Mouse (Mus musculus) heart, embryonic 15.5 days (tissue): ENCODE data around the gene Olfr243. TPM values are rescaled to one million over a fixed set of nuclear protein-coding genes. Genes with fewer than 3 reads are reported as not detected.
"Not testable (repeated sequence)": the region's sequence is repeated elsewhere in the genome, so short reads cannot be mapped to it uniquely, and the experiment has no call there.

Experiments used
- ATAC-seq: fragments of 200-750 bp; cut with Nextera tagmentation; replicated peaks from 2 replicates; pipeline ENCODE4 v1.8.0; 2017; ENCODE audit warnings: low read depth, moderate TSS enrichment; ENCODE audit not compliant: insufficient number of reproducible peaks, insufficient read depth, low FRiP score
- H3K27ac ChIP-seq: fragments of 300-500 bp; sonication (generic); 2 replicates; pipeline ENCODE4 v1.5.1; 2015; ENCODE audit warnings: mild to moderate bottlenecking, inconsistent platforms
- H3K27me3 ChIP-seq: fragments of 300-500 bp; sonication (generic); 2 replicates; pipeline ENCODE4 v1.6.1; 2015; ENCODE audit warnings: inconsistent platforms
- H3K36me3 ChIP-seq: fragments of 300-500 bp; sonication (generic); 2 replicates; pipeline ENCODE4 v1.6.1; 2015; ENCODE audit warnings: mild to moderate bottlenecking, inconsistent platforms
- H3K4me1 ChIP-seq: fragments of 300-500 bp; sonication (generic); replicated peaks from 2 replicates; pipeline ENCODE4 v1.6.1; 2015; ENCODE audit warnings: inconsistent platforms
- H3K4me2 ChIP-seq: fragments of 300-500 bp; sonication (generic); 2 replicates; pipeline ENCODE4 v1.6.1; 2015; ENCODE audit warnings: inconsistent platforms, mild to moderate bottlenecking, moderate library complexity
- H3K4me3 ChIP-seq: fragments of 300-500 bp; sonication (generic); 2 replicates; pipeline ENCODE4 v1.5.1; 2015; ENCODE audit warnings: mild to moderate bottlenecking, inconsistent platforms
- H3K9ac ChIP-seq: fragments of 300-500 bp; sonication (generic); 2 replicates; pipeline ENCODE4 v1.6.1; 2015; ENCODE audit warnings: mild to moderate bottlenecking, inconsistent platforms
- H3K9me3 ChIP-seq: fragments of 300-500 bp; sonication (generic); replicated peaks from 2 replicates; pipeline ENCODE4 v1.6.1; 2016; ENCODE audit warnings: inconsistent platforms
- WGBS: fragments of 180-500 bp; shearing (Covaris S2); methylation state at CpG from one replicate; pipeline ENCODE4 v1.1.7; 2015; ENCODE audit warnings: mixed read lengths; 5-methylcytosine and 5-hydroxymethylcytosine counted together
- polyA plus RNA-seq: library from polyadenylated mRNA; unstranded; fragments of >200 nt; fragmentation: Nextera tagmentation; extraction: Ambion mirVana; gene quantifications from 2 replicates; pipeline ENCODE4 v1.2.1, GENCODE M21; 2015

The Olfr243 gene
- polyA plus RNA-seq = not detected in 2 replicates

DNA sequence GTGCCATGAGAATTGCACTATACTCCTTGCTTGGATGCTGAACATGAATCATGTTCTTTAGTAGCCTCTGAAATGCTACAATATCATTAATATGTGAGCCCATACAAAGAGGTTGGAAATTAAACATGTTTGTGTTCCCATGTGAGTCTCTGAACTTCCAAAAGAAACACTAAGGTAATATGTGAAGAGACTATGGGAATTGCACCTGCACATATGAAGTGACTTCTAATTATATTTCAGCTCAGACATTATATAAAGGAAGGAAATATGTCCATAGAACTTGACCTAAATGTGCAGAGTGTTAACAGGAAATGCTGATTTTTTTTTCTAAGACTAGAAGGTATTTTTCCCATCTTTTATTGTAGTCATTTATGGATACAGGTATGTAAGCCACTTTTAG, at the start of gene Olfr243:
Gene Olfr243, plus strand, starts transcription at position 301 of the 400 bp plus-strand sequence.
- Histone ChIP-seq H3K27ac (no peak within 1 kb of the TSS), H3K9me3 (no peaks in the 10 kb centered on the region), H3K4me3 (no peak within 1 kb of the TSS), H3K27me3 (no peaks in the 10 kb centered on the region), H3K36me3 (no peaks in the 10 kb centered on the region), H3K9ac (no peak within 1 kb of the TSS), H3K4me2 (no peak within 1 kb of the TSS), H3K4me1 (no peaks in the 10 kb centered on the region)
- no peak for ATAC-seq

DNA sequence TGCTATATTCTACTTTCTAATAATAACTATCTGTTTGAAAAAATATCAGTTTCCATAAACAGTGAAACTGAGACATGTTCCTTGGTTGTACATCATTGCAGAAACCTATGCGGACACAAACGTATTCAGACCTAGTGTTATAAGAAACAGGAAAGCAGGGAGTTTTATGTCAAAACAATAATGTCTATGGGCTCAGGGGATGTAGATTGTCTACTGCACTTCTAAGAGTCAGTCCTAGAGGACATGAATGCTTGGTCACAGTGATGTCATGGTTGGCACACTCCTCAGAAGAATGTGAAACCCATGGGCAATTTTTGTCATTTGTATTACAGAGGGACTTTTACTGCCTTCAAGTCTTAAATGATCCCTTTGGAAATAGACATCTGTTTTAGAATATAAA, 43.4 kb upstream of the Olfr243 start, which contains the start of gene Olfr624:
Gene Olfr624, minus strand, starts transcription at position 101 of the 400 bp plus-strand sequence.
- WGBS = 91% methylated on average over 2 of the region's 2 CpGs
- Histone ChIP-seq H3K9ac (no peak within 1 kb of the TSS), H3K27me3 (no peaks in the 10 kb centered on the region), H3K9me3 (no peaks in the 10 kb centered on the region), H3K36me3 (no peaks in the 10 kb centered on the region), H3K4me3 (no peak within 1 kb of the TSS), H3K4me2 (no peak within 1 kb of the TSS), H3K27ac (no peak within 1 kb of the TSS), H3K4me1 (no peaks in the 10 kb centered on the region)
- no peak for ATAC-seq

DNA sequence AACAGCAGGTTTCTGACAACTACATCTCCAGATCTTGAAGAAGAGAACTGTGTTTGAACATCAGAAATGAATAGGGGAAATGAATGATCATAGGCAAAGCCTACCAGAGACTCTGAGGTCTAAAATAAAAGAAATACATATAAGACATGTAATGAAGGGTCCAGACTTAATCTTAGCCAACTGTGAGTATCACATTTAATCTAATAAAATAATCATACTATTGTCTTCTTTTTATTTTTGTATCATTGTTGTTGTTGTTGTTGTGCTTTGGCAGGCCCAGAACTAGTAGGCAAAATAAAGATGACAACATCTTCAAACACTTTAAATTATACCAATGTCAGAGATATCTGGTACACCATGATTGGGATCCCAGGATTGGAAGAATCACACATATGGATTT, 32.1 kb upstream of the Olfr243 start, which contains the start of gene Olfr625-ps1:
Gene Olfr625-ps1, plus strand, starts transcription at position 301 of the 400 bp plus-strand sequence.
- Histone ChIP-seq H3K4me2 (no peak within 1 kb of the TSS), H3K4me1 (no peaks in the 10 kb centered on the region), H3K9me3 (no peaks in the 10 kb centered on the region), H3K27me3 (no peaks in the 10 kb centered on the region), H3K4me3 (no peak within 1 kb of the TSS), H3K9ac (no peak within 1 kb of the TSS), H3K36me3 (no peaks in the 10 kb centered on the region), H3K27ac (no peak within 1 kb of the TSS)
- ATAC-seq = no peak

DNA sequence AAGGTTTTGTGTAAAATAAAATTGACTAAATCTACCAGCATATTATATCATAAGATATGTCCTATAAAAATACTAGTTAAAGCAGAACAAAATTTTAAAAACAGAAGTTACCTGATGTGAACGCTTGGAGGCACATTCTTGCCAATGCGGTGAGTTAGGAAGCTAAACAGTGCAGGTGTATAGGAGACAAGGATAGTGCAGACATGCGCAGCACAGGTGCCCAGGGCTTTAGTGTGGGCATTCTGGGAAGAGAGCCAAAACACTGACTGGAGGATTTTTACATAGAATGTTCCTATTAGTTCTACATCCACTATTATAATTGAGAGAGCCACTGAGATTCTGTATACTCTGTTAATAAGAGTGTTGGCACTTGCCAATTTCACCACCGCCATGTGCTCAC, 15.0 kb upstream of the Olfr243 start:
- Histone ChIP-seq H3K36me3 (no peaks in the 10 kb centered on the region), H3K4me2 (no peak overlapping the region), H3K4me1 (no peaks in the 10 kb centered on the region), H3K27me3 (no peaks in the 10 kb centered on the region), H3K27ac (no peak overlapping the region), H3K9ac (no peak overlapping the region), H3K9me3 (no peaks in the 10 kb centered on the region), H3K4me3 (no peak overlapping the region)
- ATAC-seq = no peak
- 82% methylated on average over 4 of the region's 4 CpGs for WGBS

DNA sequence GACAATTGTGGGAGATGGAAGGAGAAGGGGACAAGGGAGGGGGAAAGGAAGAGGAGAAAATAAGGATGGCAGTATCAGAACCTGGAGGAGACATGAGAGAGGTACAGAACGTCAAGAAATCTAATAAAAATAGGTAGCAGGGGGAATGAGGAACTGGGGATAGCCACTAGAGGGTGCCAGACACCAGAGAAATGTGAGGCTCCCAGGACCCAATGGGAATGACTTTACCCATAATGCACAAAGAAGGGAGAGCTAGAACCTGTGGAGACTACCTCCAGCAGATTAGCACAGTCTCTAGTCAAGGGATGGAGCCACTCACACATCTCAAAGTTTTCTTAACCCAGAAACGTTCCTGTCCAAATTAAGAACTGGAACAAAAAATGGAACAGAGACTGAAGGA, 2.4 kb upstream of the Olfr243 start:
- Histone ChIP-seq H3K36me3 (no peaks in the 10 kb centered on the region), H3K4me1 (no peaks in the 10 kb centered on the region), H3K4me2 (no peak overlapping the region), H3K27me3 (no peaks in the 10 kb centered on the region), H3K9ac (no peak overlapping the region), H3K4me3 (no peak overlapping the region), H3K9me3 (no peaks in the 10 kb centered on the region), H3K27ac (no peak overlapping the region)
- WGBS = 34% methylated on average over 2 of the region's 2 CpGs
- ATAC-seq = no peak

DNA sequence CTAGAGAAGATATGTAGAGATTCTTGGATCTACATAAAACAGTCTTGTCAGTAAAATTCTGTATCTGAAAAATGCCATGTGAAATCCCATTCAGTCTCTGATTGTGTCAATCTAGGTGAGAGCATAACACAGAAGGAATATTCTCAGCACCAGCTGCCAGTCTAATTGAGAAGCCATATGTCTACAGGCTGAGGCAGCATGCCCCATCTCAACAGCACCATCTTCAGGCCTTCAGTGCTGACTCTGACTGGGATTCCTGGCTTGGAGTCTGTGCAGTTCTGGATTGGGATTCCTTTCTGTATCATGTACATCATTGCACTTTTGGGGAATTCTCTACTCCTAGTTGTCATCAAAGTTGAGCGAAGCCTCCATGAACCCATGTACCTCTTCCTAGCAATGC, 1.9 kb downstream of the Olfr243 start:
- not testable (repeated sequence) for H3K9ac ChIP-seq, ATAC-seq, H3K27ac ChIP-seq, H3K4me3 ChIP-seq, H3K4me2 ChIP-seq, H3K9me3 ChIP-seq, H3K4me1 ChIP-seq, H3K27me3 ChIP-seq, H3K36me3 ChIP-seq
- 91% methylated on average over 1 of the region's 1 CpGs for WGBS

DNA sequence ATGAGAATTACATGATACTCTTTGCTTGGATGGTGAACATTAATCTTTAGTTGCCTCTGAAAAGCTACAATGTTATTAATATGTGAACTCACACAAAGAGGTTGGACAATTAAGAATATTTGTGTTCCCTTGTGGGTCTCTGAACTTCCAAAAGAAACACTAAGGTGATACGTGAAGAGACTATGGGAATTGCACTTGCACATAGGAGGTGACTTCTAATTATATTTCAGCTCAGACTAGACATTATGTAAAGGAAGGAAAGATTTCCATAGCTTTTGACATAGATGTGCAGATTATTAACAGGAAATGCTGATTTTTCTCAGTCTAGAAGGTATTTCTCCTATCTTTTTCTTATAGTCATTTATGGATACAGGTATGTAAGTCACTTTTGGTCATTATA, 15.6 kb downstream of the Olfr243 start, which contains the start of gene Olfr628:
Gene Olfr628, plus strand, starts transcription at position 301 of the 400 bp plus-strand sequence.
- Histone ChIP-seq H3K36me3 (no peaks in the 10 kb centered on the region), H3K9me3 (no peaks in the 10 kb centered on the region), H3K9ac (no peak within 1 kb of the TSS), H3K4me2 (no peak within 1 kb of the TSS), H3K4me3 (no peak within 1 kb of the TSS), H3K4me1 (no peaks in the 10 kb centered on the region), H3K27ac (no peak within 1 kb of the TSS), H3K27me3 (no peaks in the 10 kb centered on the region)
- WGBS = 71% methylated on average over 1 of the region's 1 CpGs
- no peak for ATAC-seq

DNA sequence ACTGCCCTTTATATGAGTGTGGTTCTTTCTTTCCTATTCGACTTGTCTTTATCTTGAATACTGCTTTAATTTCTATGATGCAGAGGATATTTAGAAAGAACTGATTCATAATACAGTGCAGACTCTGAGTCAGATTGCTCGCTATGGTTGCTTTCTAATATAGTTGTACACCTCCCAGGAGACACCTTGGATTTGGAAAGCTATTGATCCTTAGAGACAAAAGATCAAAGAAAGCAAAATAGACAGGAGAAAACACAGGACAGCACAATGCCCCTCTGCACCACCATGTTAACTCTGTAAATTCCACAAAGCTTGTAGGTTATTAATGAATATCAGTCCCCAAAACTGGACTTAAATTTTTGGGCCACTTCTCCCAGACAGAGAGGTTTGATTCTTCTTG, 30.4 kb downstream of the Olfr243 start, which contains the start of gene Olfr629:
Gene Olfr629, minus strand, starts transcription at position 101 of the 400 bp plus-strand sequence.
- 69% methylated on average over 2 of the region's 2 CpGs for WGBS
- H3K36me3 ChIP-seq = no peaks in the 10 kb centered on the region
- H3K4me1 ChIP-seq = no peaks in the 10 kb centered on the region
- H3K27ac ChIP-seq = no peak within 1 kb of the TSS
- H3K4me3 ChIP-seq = no peak within 1 kb of the TSS
- no peak within 1 kb of the TSS for H3K9ac ChIP-seq
- H3K9me3 ChIP-seq = no peaks in the 10 kb centered on the region
- H3K27me3 ChIP-seq = no peaks in the 10 kb centered on the region
- H3K4me2 ChIP-seq = no peak within 1 kb of the TSS
- no peak for ATAC-seq

DNA sequence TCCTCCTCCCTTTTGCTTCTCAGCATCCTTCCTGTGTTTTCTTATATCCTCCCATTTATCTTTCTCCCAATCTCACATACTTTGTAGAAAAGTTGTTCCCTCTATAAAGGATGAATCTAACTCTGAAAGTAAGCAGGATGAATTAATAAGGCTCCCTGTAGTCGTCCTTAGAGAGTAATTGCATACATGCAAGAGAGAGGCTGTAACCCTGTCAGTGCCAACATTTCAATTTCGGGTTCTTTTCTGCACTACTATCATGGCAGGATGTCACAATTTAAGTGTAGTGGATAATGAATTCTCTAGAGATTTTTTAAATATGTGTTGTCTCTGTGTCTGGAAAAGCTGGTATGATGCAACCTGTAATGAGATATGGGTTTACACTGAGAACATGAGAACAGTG, 42.8 kb downstream of the Olfr243 start, which contains the start of gene Olfr630:
Gene Olfr630, minus strand, starts transcription at position 101 of the 400 bp plus-strand sequence.
- ATAC-seq = no peak
- 41% methylated on average over 2 of the region's 2 CpGs for WGBS
- no peaks in the 10 kb centered on the region for H3K36me3 ChIP-seq
- no peak within 1 kb of the TSS for H3K4me2 ChIP-seq
- H3K4me1 ChIP-seq = no peaks in the 10 kb centered on the region
- no peaks in the 10 kb centered on the region for H3K9me3 ChIP-seq
- H3K4me3 ChIP-seq = no peak within 1 kb of the TSS
- H3K27me3 ChIP-seq = no peaks in the 10 kb centered on the region
- no peak within 1 kb of the TSS for H3K27ac ChIP-seq
- H3K9ac ChIP-seq = no peak within 1 kb of the TSS

DNA sequence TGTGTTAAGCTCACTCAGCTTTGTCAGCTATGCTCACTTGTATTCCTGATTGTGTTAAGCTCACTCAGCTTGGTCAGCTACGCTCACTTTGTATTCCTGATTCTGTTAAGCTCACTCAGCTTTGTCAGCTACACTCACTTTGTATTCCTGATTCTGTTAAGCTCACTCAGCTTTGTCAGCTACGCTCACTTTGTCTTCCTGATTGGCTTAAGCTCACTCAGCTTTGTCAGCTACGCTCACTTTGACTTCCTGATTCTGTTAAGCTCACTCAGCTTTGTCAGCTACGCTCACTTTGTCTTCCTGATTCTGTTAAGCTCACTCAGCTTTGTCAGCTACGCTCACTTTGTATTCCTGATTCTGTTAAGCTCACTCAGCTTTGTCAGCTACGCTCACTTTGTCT, 47.7 kb downstream of the Olfr243 start:
- H3K27me3 ChIP-seq, H3K27ac ChIP-seq, H3K36me3 ChIP-seq, H3K4me1 ChIP-seq, H3K4me3 ChIP-seq, H3K9ac ChIP-seq, H3K4me2 ChIP-seq, ATAC-seq, H3K9me3 ChIP-seq: not testable (repeated sequence)
- 81% methylated on average over 6 of the region's 6 CpGs for WGBS

DNA sequence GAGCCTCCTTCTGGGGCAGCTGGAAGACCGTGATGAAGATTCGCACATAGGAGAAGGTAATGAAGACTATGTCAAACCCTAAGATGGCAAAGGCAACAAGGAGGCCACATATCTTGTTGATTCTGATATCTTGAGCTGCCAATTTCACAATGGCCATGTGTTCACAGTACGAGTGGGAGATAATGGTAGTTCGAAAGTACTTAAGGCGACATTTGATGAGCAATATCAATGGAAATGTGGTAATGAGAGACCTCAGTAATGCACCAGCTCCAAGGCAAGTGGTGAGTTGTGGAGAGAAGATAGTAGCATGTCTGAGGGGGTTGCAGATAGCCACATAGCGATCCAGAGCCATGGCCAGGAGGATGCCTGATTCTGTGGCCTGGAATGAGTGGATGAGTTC, 53.2 kb downstream of the Olfr243 start:
- not testable (repeated sequence) for H3K27me3 ChIP-seq, H3K4me1 ChIP-seq, H3K9ac ChIP-seq, H3K4me3 ChIP-seq, H3K4me2 ChIP-seq, H3K27ac ChIP-seq, H3K9me3 ChIP-seq, H3K36me3 ChIP-seq, ATAC-seq
- 74% methylated on average over 6 of the region's 6 CpGs for WGBS
